ENCODE assay signal across 20 mouse cellular contexts in the genomic region with DNA sequence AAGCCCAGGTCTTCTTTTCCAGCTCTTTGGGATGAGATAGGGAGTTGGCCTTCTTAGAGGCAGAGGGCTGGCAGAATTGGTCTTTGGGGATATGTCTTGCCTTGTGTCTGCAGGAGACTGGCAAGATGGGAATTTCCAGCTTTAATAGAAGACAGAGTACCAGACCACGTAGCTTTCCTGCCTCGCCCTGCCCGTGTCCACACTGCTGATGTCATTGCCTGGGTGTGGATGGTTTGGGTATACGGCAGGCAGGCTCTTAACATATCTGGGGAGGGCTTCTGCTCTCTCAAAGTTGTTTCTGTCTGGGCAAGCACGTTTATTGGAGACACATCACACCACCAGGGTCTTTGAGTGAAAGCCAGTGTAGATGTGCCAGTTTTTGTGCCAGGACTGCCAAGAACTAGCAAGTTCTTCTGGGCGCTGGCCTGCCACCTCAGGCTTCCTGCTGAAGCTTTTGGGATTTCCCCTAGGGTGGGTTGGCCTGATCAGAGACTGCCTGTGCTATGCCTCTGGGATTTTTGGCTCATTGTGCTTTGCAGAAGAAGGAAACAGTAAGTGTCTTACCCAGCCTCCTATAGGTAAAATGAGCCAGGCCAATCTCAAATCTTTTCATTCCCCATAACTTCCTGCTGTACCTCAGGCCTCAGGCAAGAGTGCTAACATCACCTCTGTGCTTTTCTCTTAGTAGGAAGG. TPM values are rescaled to one million over a fixed set of nuclear protein-coding genes. Genes with fewer than 3 reads are reported as not detected.
DNase-seq lines count a peak whose midpoint lies in the region; TF ChIP-seq lines count a peak whose summit lies in the region.
"Had no signal": no experiment of that assay in that cellular context is flagged by ENCODE, and none has a peak within 500 bp of the region (broad histone marks: within the 10 kb centered on the region; RNA-seq: fewer than 3 reads in every experiment).

No protein-coding gene starts in this region.

- H3K4me3 ChIP-seq in bone marrow macrophage, adult 2 months (ENCODE audit: insufficient read depth, low read length), result no peak overlapping the region
- no peak overlapping the region for H3K4me3 ChIP-seq in myocyte
- H3K4me3 ChIP-seq: heart, embryonic 15.5 days; intestine, embryonic 15.5 days; left cerebral cortex, adult 2 months; limb, embryonic 10.5 days; midbrain, embryonic 10.5 days had no signal

- H3K79me2 ChIP-seq in myocyte (ENCODE audit: control insufficient read depth, insufficient read depth), result peaks cover 3% of the 10 kb centered on the region

- no peak overlapping the region for H3ac ChIP-seq in myocyte (ENCODE audit: control insufficient read depth, insufficient read length)

- H3K27me3 ChIP-seq in myocyte (ENCODE audit: control insufficient read depth, insufficient read depth, insufficient read length), result no peaks in the 10 kb centered on the region
- H3K27me3 ChIP-seq: intestine, embryonic 15.5 days had no signal

- peaks cover 79% of the 10 kb centered on the region for H3K4me1 ChIP-seq in bone marrow macrophage, adult 2 months (ENCODE audit: control insufficient read depth, insufficient read depth, low read length)

- peak overlapping the region; percentile 60 for H3K27ac ChIP-seq in bone marrow macrophage, adult 2 months (ENCODE audit: insufficient read depth, low read depth, low read length)
- H3K27ac ChIP-seq: heart, embryonic 15.5 days; intestine, embryonic 15.5 days; kidney, postnatal 0 days; left cerebral cortex, adult 2 months; limb, embryonic 10.5 days; midbrain, embryonic 10.5 days had no signal

- no peak for TF ChIP-seq CTCF in bone marrow macrophage, adult 2 months (IDR thresholded peaks at IDR 0.05; ENCODE audit: low read depth, low read length)

- peak; percentile 39 for DNase-seq in lung, postnatal 25 days (ENCODE audit: low spot score)
- no peak for DNase-seq in lung, postnatal 10 days
- peak; percentile 46 for DNase-seq in CD4-positive, CD25-positive, alpha-beta regulatory T cell, adult 2 months (ENCODE audit: low read depth, low spot score)
- no peak for DNase-seq in ovary, postnatal 10 days (ENCODE audit: low spot score)
- no peak for DNase-seq in neural tube, embryonic 10.5 days (ENCODE audit: extremely low spot score, low spot score)
- DNase-seq: cerebellum, postnatal 14 days; lung, adult 2 months; right cerebral cortex, adult 18-20 months; spleen, adult 18-20 months; thymus, postnatal 25 days had no signal

- no peaks in the 10 kb centered on the region for H3K36me3 ChIP-seq in myocyte (ENCODE audit: control insufficient read depth, insufficient read depth)
- H3K36me3 ChIP-seq: heart, embryonic 15.5 days; intestine, embryonic 15.5 days; limb, embryonic 10.5 days; midbrain, embryonic 10.5 days had no signal

- H3K4me2 ChIP-seq in myocyte (ENCODE audit: low read depth), result peak overlapping the region; percentile 8
- H3K4me2 ChIP-seq: heart, embryonic 15.5 days; intestine, embryonic 15.5 days; liver, embryonic 11.5 days had no signal

- no peak for TF ChIP-seq POLR2A in bone marrow macrophage, adult 2 months (IDR thresholded peaks at IDR 0.05; ENCODE audit: borderline replicate concordance, low read depth, low read length)
- TF ChIP-seq POLR2A in myocyte (IDR thresholded peaks at IDR 0.05; ENCODE audit: insufficient read length, low read depth), result no peak

TF ChIP-seq in myocyte, 11 proteins besides CTCF, POLR2A, EP300 and RAD21:
- TF ChIP-seq MYOG (IDR thresholded peaks at IDR 0.05; ENCODE audit: control insufficient read depth in 1 of 3, insufficient read depth in 1 of 3, insufficient read length in 2 of 3, low read depth in 2 of 3), result no peak
- no peak for TF ChIP-seq TCF3 (IDR thresholded peaks at IDR 0.05; ENCODE audit: insufficient read length, low read depth)

RNA-seq across cellular contexts. Expression of gene Nod2, which starts 3.0 kb away (rescaled TPM):
- polyA plus RNA-seq in bone marrow macrophage, adult 2 months (2012; ENCODE audit: insufficient read depth, insufficient read length, missing spikeins), result 4.1 and 4.2 TPM in 2 replicates
- polyA plus RNA-seq in myocyte (2012; fragmentation: generic; extraction: Trizol), result 1.6 TPM
- polyA plus RNA-seq: Patski had no signal

RNA-seq across cellular contexts. Expression of gene Snx20, which starts 14.2 kb away (rescaled TPM):
- polyA plus RNA-seq in bone marrow macrophage, adult 2 months (2012; ENCODE audit: insufficient read depth, insufficient read length, missing spikeins), result 82.4 and 85.5 TPM in 2 replicates
- 0.07 TPM for polyA plus RNA-seq in myocyte (2012; fragmentation: generic; extraction: Trizol)

RNA-seq across cellular contexts. Expression of gene Cyld, which starts 46.7 kb away (rescaled TPM):
- 28.1 and 33.9 TPM in 2 replicates for polyA plus RNA-seq in bone marrow macrophage, adult 2 months (2012; ENCODE audit: insufficient read depth, insufficient read length, missing spikeins)
- 5.6 TPM for polyA plus RNA-seq in myocyte (2012; fragmentation: generic; extraction: Trizol)

Comparison
In these comparisons a context has a peak if more than half of its experiments do, and no peak if none do; other contexts are left out.
1. DNase-seq: peak in lung, postnatal 25 days (single experiment) and CD4-positive, CD25-positive, alpha-beta regulatory T cell, adult 2 months (single experiment); none in lung, postnatal 10 days (single experiment), ovary, postnatal 10 days (single experiment) and neural tube, embryonic 10.5 days (single experiment).
2. RNA of gene Snx20, which starts 14.2 kb away (polyA plus RNA-seq): 82.4 to 85.5 TPM in bone marrow macrophage, adult 2 months; 0.07 TPM in myocyte (single experiment); every median in the first group is over 10 times any median in the second.